Mouse (Mus musculus): ENCODE measurements around the gene Fezf2. TPM values are rescaled to one million over a fixed set of nuclear protein-coding genes. Genes with fewer than 3 reads are reported as not detected.
A peak's percentile ranks its signal among the peaks of the same experiment; 100 is the strongest.

Fezf2 gene
- 1.2 TPM in 1 of 2 replicates, not detected in the other for polyA plus RNA-seq (2015; fragmentation: Nextera tagmentation; extraction: Ambion mirVana)

DNA sequence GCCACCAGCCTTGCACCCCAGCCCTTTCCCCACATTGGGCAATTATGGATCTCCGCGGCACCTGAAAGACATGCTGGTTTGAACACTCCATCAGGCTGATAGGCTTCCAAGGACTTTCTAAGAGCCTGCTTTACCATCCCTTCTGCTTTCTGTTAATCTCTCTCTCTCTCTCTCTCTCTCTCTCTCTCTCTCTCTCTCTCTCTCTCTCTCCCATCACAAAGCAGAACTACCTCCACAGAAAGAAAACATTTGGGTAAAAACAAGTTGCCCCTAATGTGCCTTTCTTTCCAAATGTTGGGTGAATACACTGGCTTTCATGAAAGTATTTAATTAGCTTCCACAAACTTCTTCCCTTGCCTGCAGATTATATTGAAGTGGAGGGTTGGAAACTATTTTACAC, at the start of gene Fezf2:
Gene Fezf2, minus strand, starts transcription at position 101 of the 400 bp plus-strand sequence.
- 0% methylated on average over 2 of the region's 2 CpGs for WGBS
- Histone ChIP-seq H3K36me3 (no peaks in the 10 kb centered on the region), H3K4me1 (replicated peaks) (peaks cover 18% of the 10 kb centered on the region), H3K9me3 (no peaks in the 10 kb centered on the region), H3K4me3 (no peak within 1 kb of the TSS), H3K27ac (replicated peaks) (no peak within 1 kb of the TSS), H3K9ac (no peak within 1 kb of the TSS), H3K4me2 (no peak within 1 kb of the TSS), H3K27me3 (peaks cover 89% of the 10 kb centered on the region)
- ATAC-seq (ENCODE audit: low FRiP score, low read depth), result no peak

DNA sequence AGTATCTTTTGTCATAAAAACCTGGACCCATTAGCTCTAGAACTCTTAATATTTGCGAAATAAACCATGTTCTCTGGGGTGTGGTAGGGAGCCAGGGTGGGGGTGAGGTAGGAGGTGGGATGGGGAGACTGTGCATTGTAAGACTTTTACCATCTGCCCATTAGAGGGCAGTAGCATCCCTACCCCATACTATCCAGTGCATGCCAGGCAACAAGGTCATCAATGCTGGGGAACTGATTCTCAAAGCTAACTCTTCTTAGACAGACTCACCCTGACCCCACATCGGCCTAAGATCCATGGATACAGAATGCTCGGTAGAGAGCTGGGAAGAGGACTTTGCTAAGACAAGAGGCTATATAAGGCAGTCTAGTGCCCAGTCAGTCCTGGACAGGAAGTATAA, 49.6 kb upstream of the Fezf2 start:
- Histone ChIP-seq H3K27me3 (peaks cover 37% of the 10 kb centered on the region), H3K4me1 (replicated peaks) (peaks cover 12% of the 10 kb centered on the region), H3K9me3 (no peaks in the 10 kb centered on the region), H3K27ac (replicated peaks) (no peak overlapping the region), H3K4me3 (no peak overlapping the region), H3K9ac (no peak overlapping the region), H3K36me3 (no peaks in the 10 kb centered on the region), H3K4me2 (no peak overlapping the region)
- 76% methylated on average over 3 of the region's 3 CpGs for WGBS
- no peak for ATAC-seq (ENCODE audit: low FRiP score, low read depth)

DNA sequence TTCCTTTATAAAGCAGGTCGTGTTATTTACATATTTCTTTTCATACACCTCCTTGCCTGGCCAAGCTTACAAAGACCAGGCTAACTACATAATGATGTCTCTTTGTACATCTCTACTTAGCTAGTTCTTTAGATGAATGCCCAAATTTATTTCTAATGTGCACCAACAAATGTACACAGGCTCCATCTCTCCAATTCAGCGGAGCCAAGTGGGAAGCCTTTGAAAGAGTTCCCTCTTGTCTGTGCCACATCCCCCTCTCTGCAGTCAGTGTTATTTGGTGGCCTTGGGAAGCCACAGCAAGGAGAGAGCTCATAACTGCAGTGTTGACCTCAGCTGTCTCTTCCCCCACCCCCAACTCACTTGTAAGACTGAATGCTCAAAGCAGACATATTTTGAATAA, 46.3 kb upstream of the Fezf2 start:
- no peak overlapping the region for H3K9ac ChIP-seq
- 25% methylated on average over 2 of the region's 2 CpGs for WGBS

DNA sequence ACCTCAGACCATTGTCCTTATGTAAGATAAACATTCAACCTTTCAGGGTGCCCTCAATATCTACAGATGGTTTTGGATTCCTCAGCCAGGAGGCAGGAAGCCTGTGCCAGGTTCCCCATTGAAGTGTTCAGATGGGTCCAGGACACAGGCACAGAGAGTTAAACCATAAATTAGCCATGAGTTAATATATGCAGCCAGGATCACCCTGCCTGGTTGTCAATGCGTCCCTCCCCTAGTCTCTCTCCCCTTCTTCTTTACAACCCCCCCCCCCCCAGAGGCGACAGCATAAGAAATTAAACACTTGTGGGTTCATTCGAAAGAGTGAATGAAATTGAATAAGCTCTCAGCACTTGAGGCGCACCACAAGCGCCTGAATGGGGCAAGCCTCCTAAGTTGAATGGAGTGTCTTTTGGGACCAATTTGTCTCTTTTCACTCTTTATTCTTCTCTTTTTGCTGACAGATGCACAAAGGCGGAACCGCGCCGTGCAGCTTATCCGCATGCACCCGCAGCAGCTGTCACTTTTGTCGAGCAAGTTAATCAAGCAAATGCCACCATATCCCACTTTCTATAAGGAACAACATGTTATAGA, 45.4 kb upstream of the Fezf2 start:
- H3K4me1 ChIP-seq (replicated peaks), result peaks cover 36% of the 10 kb centered on the region
- WGBS, result 9% methylated on average over 12 of the region's 12 CpGs
- H3K4me3 ChIP-seq, result no peak overlapping the region
- H3K9me3 ChIP-seq, result no peaks in the 10 kb centered on the region
- H3K4me2 ChIP-seq, result 0 out of 2 replicates have a peak overlapping the region, but pooled peaks have one; percentile 1
- H3K27me3 ChIP-seq, result peaks cover 46% of the 10 kb centered on the region
- no peaks in the 10 kb centered on the region for H3K36me3 ChIP-seq
- peak; percentile 68; the same call in 1 of the 2 replicates for ATAC-seq (ENCODE audit: low FRiP score, low read depth)
- H3K9ac ChIP-seq, result no peak overlapping the region
- no peak overlapping the region for H3K27ac ChIP-seq (replicated peaks)

More for the DNA sequence above, 46.3 kb upstream of the Fezf2 start:
- H3K4me1 ChIP-seq (replicated peaks), result peaks cover 26% of the 10 kb centered on the region
- no peak overlapping the region for H3K27ac ChIP-seq (replicated peaks)
- no peaks in the 10 kb centered on the region for H3K36me3 ChIP-seq
- H3K4me3 ChIP-seq, result no peak overlapping the region
- peaks cover 49% of the 10 kb centered on the region for H3K27me3 ChIP-seq
- ATAC-seq (ENCODE audit: low FRiP score, low read depth), result no peak
- H3K4me2 ChIP-seq, result no peak overlapping the region
- no peaks in the 10 kb centered on the region for H3K9me3 ChIP-seq

DNA sequence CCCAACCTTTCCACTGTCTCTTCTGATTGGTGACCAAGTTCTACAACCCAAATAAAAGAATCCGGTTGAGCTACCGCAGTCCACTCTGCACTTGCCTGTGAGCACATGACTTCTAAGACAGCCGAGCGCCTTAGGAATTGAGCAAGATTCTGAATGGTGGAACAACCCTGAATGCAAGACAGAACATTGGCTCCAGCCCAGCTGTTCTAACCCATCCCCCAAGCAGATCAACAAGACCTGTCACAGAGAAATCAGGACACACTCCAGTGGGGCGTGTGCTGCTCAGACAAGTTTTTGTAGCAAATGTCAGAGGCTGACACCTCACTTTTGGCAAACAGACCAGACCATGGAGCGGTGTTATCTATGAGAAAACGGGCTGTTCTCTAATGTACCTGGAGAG, 43.2 kb upstream of the Fezf2 start:
- 46% methylated on average over 7 of the region's 7 CpGs for WGBS
- no peak overlapping the region for H3K9ac ChIP-seq
- no peak overlapping the region for H3K4me3 ChIP-seq
- ATAC-seq (ENCODE audit: low FRiP score, low read depth), result 0 out of 2 replicates have a peak, but pooled peaks have one; percentile 17
- no peak overlapping the region for H3K27ac ChIP-seq (replicated peaks)
- peaks cover 42% of the 10 kb centered on the region for H3K4me1 ChIP-seq (replicated peaks)
- no peaks in the 10 kb centered on the region for H3K9me3 ChIP-seq
- H3K27me3 ChIP-seq, result peaks cover 36% of the 10 kb centered on the region
- H3K4me2 ChIP-seq, result no peak overlapping the region
- H3K36me3 ChIP-seq, result no peaks in the 10 kb centered on the region

DNA sequence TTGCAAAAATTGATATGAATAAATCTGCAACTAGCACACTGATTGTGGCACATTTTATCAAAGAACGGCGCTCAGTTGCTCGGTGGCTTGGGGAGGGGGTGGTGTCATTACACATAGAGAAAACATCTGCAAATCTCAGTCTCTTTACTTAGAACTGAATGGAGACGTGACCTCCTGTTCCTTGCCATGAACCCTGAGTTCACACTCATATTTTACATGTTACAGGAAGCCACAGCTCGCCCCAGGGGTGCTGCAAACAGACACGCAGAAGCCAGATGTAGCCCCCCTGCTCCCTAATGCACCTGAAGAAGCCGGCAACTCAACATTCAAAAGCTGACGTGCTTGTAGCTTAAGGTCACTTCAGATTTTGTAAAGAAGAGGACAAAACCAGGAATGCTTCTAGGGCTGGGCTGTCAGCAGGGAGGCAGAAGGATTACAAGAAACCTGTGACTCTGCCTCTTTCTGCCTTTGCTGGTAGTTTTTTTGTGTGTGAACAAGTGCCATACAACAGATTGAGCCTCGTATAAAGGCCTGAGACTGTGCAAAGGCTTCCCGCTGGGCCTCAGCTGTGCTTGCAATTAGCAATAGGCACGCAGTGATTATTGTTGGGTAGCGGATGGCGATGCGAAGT, 40.9 kb upstream of the Fezf2 start:
- Histone ChIP-seq H3K9me3 (no peaks in the 10 kb centered on the region), H3K4me3 (no peak overlapping the region), H3K9ac (no peak overlapping the region), H3K27ac (replicated peaks) (no peak overlapping the region), H3K4me1 (replicated peaks) (peaks cover 42% of the 10 kb centered on the region), H3K27me3 (peaks cover 48% of the 10 kb centered on the region), H3K36me3 (no peaks in the 10 kb centered on the region), H3K4me2 (no peak overlapping the region)
- peak; percentile 32; the same call in 1 of the 2 replicates for ATAC-seq (ENCODE audit: low FRiP score, low read depth)
- 18% methylated on average over 14 of the region's 14 CpGs for WGBS

DNA sequence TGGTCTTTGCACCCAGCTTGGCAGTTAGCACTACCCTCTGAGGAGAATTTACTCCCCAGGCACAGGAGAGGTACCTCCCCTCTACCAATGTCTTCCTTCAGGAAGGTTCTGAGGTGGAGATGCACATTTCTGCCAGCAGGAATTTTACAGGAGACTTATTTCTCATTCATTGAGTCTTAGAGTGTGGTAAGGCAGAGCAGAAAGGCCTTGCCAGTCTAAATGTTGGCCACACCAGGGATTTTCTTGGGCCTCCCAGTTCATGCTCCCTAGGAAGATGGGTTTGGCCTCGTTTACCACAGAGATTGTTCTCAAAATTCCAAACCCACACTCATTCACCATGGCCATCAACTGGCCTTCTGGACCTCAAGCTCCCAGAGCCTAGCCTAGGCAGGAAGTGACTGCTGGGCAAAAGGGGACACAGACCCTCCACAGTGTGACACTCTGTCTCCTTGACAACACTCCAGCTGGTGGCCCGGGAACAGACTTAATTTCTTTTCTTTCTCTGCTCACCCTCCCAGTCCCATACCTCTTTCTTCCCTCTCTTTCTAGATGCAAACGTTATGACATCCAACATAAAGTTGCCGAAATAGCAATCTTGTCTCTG, 40.3 kb upstream of the Fezf2 start:
- H3K36me3 ChIP-seq, result no peaks in the 10 kb centered on the region
- H3K9me3 ChIP-seq, result no peaks in the 10 kb centered on the region
- H3K4me1 ChIP-seq (replicated peaks), result peaks cover 37% of the 10 kb centered on the region
- peaks cover 53% of the 10 kb centered on the region for H3K27me3 ChIP-seq
- H3K27ac ChIP-seq (replicated peaks), result no peak overlapping the region
- H3K9ac ChIP-seq, result no peak overlapping the region
- 17% methylated on average over 4 of the region's 4 CpGs for WGBS
- H3K4me2 ChIP-seq, result no peak overlapping the region
- H3K4me3 ChIP-seq, result no peak overlapping the region
- ATAC-seq (ENCODE audit: low FRiP score, low read depth), result 0 out of 2 replicates have a peak, but pooled peaks have one; percentile 42

DNA sequence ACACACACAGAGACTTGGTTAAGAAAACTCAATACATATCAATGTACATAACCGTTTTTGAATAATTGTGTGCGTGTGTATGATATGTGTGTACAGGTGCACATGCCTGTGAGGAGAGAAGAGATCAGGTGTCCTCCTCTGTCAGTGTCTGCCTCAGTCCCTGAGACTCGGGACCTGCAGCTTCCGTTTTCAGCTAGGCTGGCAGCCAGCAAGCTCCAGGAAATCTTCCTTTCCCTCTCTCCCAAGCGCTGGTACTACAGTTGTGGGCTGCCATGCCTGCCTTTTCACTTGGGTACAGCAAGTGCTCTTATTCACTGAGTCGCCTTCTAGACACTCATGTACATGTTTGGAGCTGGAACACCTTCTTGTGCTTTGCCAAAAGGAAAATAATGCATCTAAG, 39.2 kb upstream of the Fezf2 start:
- Histone ChIP-seq H3K4me1 (replicated peaks) (peaks cover 30% of the 10 kb centered on the region), H3K4me2 (no peak overlapping the region), H3K9me3 (no peaks in the 10 kb centered on the region), H3K9ac (no peak overlapping the region), H3K27ac (replicated peaks) (no peak overlapping the region), H3K36me3 (no peaks in the 10 kb centered on the region), H3K27me3 (peaks cover 54% of the 10 kb centered on the region), H3K4me3 (no peak overlapping the region)
- ATAC-seq (ENCODE audit: low FRiP score, low read depth), result no peak
- WGBS, result 66% methylated on average over 6 of the region's 6 CpGs

DNA sequence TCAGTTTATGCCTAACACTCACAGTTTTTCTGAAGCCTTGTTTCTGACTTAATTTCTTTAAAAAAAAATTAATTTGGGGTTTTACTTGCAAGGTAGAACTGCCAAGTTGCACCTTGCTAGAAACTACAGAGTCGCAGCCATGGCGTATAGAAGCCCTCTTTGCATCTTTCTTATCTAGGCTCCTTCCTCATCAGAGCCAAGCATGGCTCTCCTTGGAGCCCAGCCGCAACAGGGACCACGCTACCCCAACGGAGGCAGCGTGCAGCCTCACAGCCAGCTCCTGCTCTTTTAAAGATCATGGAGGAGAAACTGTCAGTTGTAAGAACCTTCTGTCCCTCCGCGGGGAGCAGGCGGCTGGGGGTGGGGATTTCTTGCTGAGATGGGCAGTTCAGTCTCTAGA, 29.9 kb upstream of the Fezf2 start:
- WGBS, result 23% methylated on average over 9 of the region's 9 CpGs
- Histone ChIP-seq H3K27ac (replicated peaks) (no peak overlapping the region), H3K27me3 (peaks cover 33% of the 10 kb centered on the region), H3K4me3 (no peak overlapping the region), H3K36me3 (peaks cover 5% of the 10 kb centered on the region; the same call in 1 of the 2 replicates), H3K9me3 (no peaks in the 10 kb centered on the region), H3K4me2 (no peak overlapping the region), H3K9ac (no peak overlapping the region), H3K4me1 (replicated peaks) (0 out of 2 replicates have a peak, but pooled peaks cover 3% of the 10 kb centered on the region)
- ATAC-seq (ENCODE audit: low FRiP score, low read depth), result no peak

DNA sequence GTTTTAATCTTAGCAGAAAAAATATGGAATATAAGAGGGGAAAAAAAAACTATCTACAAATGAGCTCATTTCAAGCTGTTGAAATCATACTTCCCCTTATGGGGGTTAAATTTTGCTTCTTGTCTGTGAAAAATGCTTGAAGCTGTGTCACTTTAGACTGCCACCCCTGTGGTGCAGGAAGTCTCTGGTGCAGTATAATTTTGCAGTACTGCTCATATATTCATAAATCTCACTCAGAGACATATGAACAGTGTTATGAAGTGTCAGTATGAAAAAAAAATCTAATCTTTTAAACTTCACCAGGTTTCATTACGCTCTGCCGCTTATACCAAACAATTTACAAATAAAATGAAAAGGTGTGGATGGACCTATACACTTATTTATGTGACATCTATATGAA, 29.3 kb upstream of the Fezf2 start:
- no peak overlapping the region for H3K4me2 ChIP-seq
- ATAC-seq (ENCODE audit: low FRiP score, low read depth), result no peak
- H3K36me3 ChIP-seq, result peaks cover 5% of the 10 kb centered on the region; the same call in 1 of the 2 replicates
- peaks cover 27% of the 10 kb centered on the region for H3K27me3 ChIP-seq
- H3K4me1 ChIP-seq (replicated peaks), result 0 out of 2 replicates have a peak, but pooled peaks cover 3% of the 10 kb centered on the region
- WGBS, result 88% methylated on average over 2 of the region's 2 CpGs
- no peaks in the 10 kb centered on the region for H3K9me3 ChIP-seq
- H3K9ac ChIP-seq, result no peak overlapping the region
- no peak overlapping the region for H3K4me3 ChIP-seq
- no peak overlapping the region for H3K27ac ChIP-seq (replicated peaks)

DNA sequence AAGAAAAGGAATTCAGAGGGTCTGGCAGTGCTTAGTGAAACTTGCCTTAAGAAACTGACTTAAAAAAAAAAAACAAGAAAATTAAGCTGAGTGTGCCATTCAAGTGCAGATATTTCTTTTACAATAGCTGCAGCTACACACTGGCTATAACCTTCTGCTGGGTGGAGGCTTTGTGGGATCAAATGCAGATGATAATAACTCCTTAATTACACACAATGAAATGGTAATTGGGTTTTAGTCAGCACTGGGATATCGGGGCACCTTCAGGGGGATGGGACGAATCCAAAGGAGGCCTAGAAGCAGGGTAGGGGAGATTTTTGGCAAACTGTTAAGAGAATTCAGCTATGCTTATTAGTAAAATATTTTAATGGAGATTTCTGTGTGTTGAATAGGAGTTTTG, 27.5 kb upstream of the Fezf2 start:
- Histone ChIP-seq H3K27ac (replicated peaks) (no peak overlapping the region), H3K27me3 (peaks cover 12% of the 10 kb centered on the region; the same call in 1 of the 2 replicates), H3K36me3 (peaks cover 5% of the 10 kb centered on the region; the same call in 1 of the 2 replicates), H3K9me3 (no peaks in the 10 kb centered on the region), H3K4me1 (replicated peaks) (0 out of 2 replicates have a peak, but pooled peaks cover 3% of the 10 kb centered on the region), H3K4me3 (no peak overlapping the region), H3K9ac (no peak overlapping the region), H3K4me2 (no peak overlapping the region)
- no peak for ATAC-seq (ENCODE audit: low FRiP score, low read depth)
- 57% methylated on average over 2 of the region's 2 CpGs for WGBS

DNA sequence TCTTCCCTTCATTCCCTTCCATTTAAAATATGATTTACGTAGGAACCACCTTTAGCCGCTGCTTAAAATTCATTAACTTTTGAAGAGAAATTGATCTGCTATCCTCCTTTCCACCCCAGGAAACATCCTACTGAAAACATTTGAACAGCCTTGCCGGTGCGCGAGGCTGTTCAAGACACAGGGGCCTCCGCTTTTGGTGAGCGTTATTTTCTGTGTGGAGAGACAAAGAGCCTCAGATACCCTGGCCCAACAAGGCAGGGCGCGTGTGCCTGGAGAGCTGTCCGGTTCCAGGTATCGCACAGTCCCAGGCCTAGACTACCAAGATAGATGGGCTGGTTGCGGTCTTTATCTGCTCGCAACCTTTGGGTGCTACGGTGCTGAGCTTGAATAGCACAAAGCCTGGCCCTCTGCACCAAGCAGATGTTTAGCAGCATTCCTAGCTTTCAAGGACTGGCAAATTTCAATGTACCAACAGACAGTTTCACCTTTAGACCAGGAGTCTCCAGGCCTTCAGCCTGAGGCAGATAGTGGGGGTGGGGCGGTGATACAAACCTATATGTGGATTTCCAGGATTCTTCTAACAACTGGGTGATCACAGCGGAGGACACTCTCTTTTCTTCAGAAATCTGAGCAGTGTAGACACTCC, 2.4 kb upstream of the Fezf2 start:
- H3K36me3 ChIP-seq, result no peaks in the 10 kb centered on the region
- ATAC-seq (ENCODE audit: low FRiP score, low read depth), result no peak
- H3K27ac ChIP-seq (replicated peaks), result no peak overlapping the region
- peaks cover 91% of the 10 kb centered on the region for H3K27me3 ChIP-seq
- H3K4me3 ChIP-seq, result no peak overlapping the region
- peaks cover 9% of the 10 kb centered on the region for H3K4me1 ChIP-seq (replicated peaks)
- H3K9me3 ChIP-seq, result no peaks in the 10 kb centered on the region
- no peak overlapping the region for H3K4me2 ChIP-seq
- H3K9ac ChIP-seq, result no peak overlapping the region
- 6% methylated on average over 16 of the region's 16 CpGs for WGBS

All from hindbrain, embryonic 15.5 days (tissue).